Mouse (Mus musculus) kidney, postnatal 14 days (tissue): ENCODE results near the gene Bsnd.

Source experiments
- DNase-seq: peaks from one replicate; pipeline ENCODE4 v3.0.0; 2022; ENCODE audit warnings: mixed read lengths

Gene Bsnd

DNA sequence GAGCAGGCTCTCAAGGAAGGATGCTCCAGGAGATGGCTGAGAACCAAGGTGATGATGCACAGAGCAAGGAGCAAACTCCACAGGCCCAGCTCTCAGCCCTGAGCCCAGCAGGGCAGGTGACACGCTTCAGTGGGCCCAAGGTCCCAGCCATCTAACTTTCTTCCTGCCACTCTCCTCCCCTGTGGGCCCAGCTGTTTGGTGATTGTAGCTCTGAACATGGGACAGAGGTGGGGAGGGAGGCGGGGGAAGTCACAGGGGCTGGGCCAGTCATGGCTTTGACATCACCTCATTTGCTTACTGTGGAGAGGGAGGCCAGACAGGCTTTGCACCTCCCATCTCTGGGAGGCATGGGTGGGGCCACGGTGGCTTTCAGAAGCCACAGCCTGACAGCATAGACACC, at the start of gene Bsnd:
Gene Bsnd, minus strand, starts transcription at position 168 of the 400 bp plus-strand sequence.
- DNase-seq: peak; percentile 82

DNA sequence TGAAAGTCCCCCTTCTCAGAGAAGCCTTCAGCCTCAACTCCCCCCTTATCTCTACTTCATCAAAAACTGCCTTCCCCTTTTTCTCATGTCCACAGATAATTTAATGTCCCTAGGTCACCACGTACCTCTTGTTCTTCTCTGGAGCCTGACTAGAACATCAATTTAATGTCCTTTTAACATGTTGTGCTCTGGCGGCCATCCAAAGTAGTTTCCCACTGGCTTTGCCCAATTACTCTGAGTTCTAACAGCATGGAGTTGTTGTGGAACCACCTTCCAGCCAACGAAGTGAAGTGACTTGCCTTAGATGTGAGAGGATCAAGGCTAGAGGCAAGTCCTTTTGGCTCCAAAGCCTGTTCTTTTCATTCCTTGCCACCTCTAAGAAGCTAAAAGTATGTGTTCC, 49.4 kb upstream of the Bsnd start:
- no peak for DNase-seq

DNA sequence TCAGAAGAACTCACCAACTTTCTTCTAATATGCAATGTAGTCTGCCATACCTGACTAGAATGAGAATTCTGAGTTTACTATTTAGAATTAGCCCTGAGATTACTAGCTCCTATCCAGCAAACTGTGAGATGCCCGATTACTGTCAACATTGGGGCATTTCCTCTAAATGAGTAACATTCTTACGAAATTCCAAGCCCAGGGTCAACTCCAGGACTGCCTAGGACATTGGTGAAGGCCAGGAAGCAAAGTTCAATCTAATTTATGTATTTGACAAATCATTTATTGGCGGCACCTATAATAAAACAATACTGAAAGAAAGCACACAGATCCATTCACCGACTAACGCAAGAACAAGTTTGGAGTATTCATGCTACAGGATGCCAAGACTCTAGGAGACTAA, 47.7 kb upstream of the Bsnd start:
- no peak for DNase-seq

DNA sequence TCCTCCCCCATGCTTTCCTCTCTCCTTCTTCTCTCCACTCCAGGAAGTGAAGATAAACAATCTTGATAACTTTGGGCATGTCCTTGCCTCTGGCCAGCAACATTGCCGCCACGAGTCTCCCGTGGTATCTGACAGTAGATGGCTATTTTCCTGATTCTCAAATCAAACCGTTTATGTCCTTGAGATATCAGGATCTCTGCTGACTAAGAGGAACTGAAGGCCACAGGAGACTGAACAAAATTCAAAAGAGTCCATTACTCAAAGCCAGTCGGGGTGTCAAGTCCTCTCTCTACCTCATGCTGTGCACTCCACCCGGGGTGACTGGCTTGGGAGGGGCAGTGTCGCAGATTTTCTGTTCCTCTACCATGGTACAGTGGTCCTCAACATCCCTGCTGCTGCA, 42.2 kb upstream of the Bsnd start:
- no peak for DNase-seq

DNA sequence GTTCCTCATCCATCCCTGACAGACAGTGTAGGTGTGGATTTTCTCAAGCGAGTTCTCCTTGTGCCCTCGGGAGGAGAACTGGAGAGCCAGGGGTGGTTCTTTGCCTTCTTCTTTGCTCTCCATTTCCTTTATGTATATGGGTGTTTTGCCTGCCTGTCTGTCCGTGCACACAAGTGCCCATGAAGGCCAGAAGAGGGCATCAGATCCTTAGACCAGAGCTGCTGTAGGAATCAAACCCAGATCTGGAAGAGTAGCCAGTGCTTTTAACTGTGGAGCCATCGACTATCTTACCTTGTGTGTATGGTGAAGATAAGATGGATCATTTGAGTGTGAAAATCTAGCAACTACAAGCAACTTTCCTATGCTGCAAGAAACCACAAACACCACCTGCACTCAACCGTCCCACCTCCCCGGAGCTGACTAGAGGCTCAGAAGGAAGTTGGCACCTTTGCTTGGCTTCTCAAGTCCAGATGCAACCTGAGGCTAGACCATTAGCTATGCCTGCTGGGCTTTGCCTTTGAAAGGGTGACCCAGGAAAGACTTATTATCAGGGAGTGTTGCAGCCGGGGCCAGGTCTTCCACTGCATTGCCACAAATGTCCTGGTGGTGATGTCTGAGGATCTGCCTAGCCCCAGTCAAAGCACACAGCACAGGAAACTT, 41.5 kb upstream of the Bsnd start:
- no peak for DNase-seq

DNA sequence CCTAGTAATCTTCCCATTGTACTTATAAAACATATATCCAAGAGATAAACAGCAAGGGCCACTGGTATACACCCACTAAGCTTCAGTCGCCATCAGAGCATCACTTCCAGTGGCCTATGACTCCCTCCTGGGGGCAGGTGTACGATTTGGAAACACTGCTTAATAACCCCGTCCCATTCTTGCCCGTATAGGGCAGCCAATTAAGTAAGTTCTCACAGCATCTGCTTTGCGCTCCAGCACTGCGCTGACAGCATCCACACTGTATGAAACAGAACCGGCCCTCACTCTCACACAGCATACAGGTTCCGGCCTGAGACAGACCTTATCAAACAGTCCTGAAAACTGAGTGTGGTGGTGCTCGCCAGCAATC, 38.0 kb upstream of the Bsnd start:
- no peak for DNase-seq

DNA sequence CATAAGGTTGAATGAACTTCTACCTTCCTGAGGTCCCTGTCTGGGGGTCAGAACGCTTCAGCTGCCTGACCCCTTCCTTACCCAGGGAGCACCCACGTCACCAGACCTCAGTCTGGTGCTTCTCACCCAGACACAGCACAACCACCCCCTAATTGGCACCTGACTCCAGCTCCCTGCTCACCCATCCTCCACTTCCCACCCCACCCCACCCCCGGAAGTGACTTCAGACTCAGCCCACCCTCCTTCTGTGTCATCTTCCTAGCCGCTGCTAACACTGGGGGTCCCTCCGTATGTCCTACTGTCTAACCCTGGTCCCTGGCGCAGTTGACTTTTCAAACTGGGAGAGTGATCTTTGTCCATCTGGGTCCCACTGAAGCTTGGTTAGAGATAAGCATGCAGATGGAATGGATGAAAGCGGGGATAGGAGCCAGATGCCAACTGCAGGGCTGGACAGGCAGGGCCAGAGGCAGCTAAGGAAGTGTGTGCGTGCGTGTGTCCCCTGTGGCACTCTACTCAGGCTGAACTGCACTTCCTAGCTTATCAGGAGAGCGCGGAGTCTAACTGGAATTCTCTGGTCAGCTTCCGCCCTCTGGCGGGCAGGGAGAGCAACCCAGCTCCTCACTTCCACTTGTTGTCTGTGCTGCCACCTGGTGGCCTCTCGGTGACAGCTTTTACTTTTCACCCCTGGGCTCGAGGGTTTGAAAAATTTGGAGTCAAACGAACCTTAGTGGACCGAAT, 37.5 kb upstream of the Bsnd start:
- peak; percentile 93 for DNase-seq

DNA sequence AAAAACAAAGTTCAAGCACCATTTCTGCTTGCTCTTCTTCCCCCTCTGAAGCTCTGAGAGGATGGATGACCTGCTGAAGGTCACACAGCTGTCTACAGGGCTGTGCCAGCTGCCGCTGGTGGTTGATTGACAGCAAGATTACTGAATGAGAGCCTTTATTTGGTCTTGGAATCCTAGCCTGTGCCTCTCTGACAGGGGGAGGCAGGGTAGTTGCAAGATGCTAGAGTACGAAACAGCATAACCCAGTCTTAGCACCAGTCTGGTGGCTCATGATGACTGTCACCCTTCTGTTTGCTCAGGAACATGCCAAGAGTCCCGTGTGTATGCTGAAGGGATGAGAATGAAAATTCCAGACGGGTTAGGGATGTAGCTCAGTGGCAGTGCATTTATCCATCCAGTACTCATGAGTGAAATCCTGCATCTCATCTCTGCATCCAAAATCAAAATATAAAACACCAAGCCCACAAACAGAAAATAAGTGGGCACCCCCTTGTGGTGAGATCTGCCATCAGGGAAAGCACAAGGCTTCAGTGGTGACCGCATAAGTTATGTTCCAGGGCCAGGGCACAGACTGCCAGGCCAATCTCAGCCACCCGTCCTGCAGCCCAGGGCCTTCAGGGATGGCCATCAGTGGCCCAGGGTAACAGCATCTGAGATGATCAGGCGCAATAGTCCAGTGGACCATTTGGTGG, 35.9 kb upstream of the Bsnd start:
- peak; percentile 31 for DNase-seq

DNA sequence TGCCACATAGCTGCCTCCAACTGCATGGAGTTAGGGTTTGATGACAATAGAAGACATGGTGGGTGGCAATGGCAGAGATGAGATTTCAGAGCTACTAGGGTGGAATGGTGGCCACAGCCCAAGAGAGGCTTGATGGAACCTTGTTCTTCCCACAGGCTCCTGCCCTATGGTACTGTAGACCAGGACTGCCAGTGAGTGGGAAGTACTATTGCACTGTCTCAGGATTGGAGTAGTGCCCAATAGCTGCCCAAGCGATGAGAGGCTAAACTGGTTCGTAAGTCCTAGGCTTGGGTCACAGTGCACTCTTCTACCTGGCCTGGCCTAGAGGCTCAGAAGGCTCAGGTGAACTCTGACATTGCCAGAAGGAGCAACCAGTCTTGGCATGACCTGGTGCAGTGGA, 32.9 kb upstream of the Bsnd start:
- DNase-seq: no peak

DNA sequence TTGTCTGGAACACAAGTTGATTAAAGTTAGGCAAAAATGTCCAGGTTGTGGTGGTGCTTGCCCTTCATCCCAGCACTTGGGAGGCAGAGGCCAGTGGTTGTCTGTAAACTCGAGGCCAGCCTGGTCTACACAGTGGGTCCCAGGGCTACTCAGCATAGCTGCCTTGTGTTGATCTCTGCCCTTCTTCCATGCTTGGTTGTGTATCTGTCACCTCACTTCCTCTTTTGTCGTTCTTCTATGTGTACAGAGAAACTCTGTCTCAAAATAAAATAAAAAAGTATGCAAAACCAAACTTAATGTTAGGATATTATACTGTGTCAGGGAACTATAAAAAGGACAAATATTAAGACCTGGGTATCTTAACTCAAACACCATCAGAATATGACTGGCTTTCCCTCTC, 32.0 kb upstream of the Bsnd start:
- no peak for DNase-seq

DNA sequence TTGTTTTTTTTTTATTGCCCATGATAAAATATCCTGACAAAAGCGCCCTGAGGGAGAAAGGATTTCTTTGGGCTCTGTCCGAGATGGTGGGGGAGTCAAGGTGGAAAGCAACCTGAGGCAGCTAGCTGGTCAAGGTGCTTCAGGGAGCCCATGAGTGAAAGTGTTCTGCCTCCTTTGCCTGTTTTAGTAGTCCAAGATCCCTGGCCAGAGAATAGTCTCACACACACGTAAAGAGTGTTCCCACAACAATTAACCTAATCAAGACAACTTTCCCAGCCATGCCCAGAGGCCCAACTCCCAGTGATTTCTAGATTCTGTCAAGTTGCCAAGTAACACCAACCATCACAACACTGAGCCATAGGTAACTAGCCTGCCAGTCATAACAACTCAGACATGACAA, 30.5 kb upstream of the Bsnd start:
- no peak for DNase-seq

DNA sequence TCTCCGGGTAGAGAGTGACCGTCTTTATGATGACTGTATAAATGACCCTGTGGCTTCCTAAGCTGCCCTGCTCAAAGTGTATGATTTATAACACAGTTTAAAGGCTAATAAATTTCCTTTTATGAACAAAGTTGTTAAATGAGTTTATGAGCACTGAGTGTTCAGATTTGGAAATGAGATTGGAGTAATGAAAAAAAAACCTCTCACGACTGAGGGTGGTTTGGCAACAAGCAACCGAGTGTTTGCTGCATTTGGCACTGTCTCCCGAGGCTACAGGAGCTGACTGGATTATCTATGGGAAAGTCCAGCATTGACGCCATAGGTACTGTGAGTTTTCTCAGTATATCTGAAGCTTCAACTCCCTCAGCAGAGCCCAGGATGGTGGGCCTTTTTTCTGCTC, 22.5 kb upstream of the Bsnd start:
- no peak for DNase-seq

DNA sequence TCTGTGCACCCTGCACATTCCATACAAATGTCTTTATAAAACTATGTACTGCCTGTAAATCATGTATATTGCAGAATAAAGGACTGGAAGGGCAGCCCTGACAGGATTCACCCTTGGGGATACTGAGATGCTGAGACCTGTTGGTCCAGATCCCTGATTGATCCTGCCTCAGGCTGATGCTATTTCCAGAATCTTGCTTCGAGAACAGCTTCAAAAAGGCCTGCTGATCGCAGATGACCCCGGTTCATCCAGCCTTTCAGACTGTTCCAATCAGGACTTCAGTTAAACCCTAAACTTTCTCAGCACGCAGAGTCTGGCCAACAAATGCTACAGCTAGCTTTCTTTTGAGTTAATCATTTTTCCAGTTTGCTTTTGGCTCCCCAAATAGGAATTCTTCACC, 17.8 kb upstream of the Bsnd start:
- no peak for DNase-seq

DNA sequence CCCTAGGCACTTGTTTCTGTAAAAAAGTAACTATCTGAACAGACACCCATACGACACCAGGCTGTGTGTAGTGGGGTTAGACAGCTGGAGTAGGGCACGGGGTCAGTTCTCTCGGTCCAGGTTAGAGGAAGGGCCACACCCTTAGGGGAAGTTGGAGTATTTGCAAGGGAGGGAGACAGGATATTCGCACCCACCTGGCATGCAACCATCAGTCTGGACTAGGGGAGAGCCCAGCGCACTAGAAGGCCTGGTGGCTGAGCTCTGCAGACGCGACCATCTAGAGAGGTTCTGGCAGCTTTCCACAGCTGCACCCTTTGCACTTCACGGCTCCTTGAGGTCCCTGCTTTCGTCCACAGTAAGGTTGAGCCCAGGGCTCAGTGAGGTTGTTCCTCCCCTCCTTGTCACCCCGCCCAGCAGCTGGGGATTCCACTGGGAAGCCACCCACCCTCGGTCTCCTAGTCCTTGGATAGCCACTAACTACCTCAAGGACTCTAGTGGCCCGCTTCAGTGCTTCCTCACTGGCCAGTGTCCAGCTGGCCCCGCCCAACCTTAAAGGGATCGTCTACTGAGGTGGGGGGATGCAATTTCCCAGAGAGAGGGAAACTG, 13.5 kb upstream of the Bsnd start:
- DNase-seq: peak; percentile 56

DNA sequence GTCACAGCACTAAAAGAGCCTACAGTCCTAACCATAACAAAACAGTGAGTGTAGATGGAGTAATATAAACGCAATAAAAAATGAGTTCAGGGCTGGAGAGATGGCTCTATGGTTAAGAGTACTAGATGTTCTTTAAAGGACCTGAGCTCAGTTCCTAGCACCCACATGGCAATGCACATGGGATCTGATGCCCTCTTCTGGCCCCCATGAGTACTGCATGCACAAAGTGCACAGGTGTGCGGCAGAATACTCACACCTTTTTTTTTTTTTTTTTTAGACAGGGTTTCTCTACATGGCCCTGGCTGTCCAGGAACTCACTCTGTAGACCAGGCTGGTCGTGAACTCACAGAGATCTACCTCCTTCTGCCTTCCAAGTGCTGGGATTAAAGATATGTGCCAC, 11.5 kb upstream of the Bsnd start:
- no peak for DNase-seq

DNA sequence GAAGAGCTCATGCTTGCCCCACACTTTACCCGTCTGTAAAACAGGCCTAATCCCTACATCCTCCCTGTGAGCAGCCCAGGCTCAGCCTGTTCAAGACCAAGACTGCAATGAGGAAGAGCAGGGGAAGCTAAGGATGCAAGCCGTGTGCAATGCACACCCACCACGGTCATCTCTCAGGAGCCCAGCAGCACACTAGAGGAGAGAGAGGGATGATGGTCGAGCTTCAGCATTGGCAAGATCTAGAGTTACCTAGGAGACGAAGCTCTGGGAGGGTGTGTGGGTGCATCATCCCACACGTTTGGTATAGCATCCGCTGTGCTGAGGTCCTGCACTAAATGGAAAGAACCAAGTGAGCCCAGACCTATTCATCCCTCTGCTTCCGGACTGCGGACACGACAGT, 8.0 kb upstream of the Bsnd start:
- DNase-seq: no peak

DNA sequence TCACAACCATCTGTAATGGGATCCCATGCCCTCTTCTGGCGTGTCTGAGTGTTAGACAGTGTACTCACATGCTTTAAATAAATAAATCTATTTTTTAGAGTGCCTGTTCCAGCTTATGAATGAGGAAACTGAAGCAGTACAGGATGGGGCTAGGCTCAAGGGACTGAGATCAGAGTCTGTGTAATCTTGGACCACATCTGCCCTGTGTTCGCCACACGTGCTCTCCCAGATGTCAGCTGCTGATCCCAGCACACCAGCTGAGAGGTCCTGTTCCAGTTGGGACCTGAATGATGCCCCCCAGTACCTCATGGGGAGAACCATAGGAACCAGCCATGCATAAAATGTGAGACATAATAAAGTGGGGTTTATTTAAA, 6.4 kb upstream of the Bsnd start:
- no peak for DNase-seq

DNA sequence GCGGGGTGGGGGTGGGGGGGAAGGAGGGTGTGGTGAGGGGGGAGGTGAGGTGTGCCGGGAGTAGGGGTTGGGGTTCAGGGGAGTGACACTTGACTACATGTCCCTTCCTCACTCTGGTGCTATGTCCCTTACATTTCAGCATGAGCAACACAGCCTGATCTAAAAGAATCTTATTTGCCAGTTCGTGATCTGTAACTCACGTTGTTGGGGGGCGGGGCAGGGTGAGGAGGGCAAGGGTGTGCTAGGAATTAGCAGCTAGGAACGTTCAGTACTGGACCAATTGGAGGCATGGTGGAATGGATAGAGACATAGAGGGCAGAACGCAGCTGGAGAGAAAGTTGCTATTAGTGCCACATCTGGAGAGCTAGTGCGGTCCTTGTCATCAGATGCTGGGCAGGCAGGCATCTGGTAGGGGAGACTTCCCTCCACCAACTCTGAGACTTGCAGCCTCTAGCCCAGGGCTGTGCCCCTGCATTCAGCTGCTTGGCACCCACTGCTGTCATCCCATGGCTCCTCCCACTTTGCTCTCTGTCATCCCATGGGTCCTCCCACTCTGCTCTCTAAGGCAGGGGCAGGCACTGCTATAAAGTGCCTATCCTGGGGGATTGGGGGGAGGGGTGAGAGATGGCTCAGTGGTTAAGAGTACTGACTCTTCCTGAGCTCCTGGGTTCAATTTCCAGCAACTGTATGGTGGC, 5.8 kb upstream of the Bsnd start:
- no peak for DNase-seq

DNA sequence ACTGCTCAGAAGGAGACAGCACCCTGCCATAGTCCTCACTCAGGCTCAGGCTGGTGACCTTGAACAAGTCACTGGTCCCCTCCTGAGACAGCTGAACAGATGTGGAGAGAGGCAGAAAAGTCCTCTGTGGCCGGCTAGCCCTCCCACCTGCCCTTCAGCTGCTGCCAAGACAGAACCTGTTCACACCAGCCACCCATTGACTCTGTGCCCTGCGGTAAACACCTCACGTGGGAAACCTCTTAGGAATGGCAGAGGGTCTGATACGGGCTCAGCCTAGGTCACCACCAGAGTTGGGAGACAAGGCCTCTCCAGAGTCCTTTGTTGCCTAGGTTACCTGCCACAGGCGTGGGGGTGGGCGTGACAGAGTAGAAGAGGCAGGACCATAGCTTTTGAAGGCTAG, 4.8 kb upstream of the Bsnd start:
- peak; percentile 71 for DNase-seq

DNA sequence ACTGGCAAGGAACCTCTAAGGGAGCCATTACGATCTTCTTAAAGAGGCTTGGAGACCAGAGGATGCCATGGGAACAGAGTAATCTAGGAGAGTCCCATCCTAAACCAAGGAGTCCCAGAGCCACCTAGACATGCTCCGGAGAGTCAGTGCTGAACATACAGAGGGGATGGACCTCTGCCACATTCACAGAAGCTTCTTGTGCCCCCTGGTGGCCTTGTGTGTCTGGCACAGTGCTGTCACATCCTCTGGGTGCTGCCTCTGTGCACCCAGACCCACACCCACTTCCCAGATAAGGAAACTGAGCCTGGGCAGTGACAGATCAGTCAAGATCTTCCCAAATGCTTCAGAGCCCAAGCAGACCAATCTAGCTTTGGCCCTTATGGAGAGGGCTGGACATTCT, 1.6 kb upstream of the Bsnd start:
- DNase-seq: no peak

DNA sequence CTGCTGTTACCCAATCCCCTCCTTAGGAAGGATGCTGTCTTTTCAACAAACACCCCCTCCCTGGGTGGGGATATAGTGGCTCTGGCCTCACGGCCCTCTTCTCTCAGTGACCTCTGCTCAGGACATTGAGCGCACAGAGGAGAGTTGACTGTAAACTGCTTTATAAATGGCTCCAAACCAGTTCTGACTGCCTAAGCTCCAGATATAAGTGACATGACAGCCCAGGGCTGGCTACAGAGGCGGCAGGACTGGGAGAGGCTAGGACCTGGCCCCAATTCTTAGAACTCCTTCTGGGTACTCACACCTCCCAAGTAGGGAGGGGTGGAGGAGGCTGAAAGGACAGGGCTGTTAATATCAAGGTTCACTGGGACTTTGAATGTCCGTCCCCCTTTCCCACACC, 1.5 kb downstream of the Bsnd start:
- DNase-seq: peak; percentile 62

DNA sequence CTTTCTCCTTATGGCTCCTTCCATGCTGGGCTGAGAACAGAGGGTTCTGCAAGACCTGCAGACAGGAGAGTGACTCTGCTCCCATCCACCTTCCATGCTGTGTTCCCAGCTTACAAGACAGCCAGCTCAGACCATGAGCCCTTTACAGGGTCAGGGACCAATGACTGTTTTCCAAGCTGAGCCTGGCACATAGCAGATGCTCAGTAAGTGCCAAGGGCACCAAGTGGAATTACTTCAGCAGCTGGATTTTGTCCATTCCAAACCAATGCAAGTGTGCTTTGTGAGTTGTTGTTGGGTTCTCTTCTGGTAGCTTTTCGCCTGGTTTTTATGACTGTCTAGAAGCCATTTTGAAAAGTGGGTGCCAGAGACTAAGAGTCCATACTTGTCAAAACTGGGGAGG, 8.3 kb downstream of the Bsnd start:
- no peak for DNase-seq

DNA sequence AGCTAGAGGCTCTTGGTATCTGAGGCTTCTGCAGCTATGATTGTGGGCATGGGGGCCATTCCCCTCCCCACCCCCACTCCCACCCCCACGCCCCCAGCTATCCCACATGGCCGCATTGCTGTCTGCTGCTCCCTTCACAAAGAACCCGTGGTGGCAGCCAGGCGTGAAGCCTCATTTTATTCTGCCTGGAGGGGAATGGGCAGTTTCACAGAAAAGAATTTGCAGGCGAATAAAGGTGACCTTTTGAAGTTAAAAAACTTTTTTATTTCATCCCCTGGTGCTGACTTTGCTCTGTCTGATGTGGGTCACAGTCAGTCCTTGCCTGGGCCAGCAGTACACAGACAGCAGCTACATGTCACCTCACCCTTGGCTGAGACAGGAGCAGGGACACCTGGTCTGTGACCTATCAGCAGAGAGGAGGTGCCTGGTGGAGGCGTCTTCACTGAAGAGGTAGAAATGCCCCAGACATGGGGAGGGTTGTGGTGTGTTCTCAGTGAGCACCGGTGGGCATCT, 8.8 kb downstream of the Bsnd start:
- peak; percentile 60 for DNase-seq
